21 mouse cellular contexts compared by ENCODE assay signal in genomic region chr12:17509310-17509709, GRCm38 (mm10). TPM values are rescaled to one million over a fixed set of nuclear protein-coding genes. Genes with fewer than 3 reads are reported as not detected.
DNase-seq lines count a peak whose midpoint lies in the region; ATAC-seq and TF ChIP-seq lines count a peak whose summit lies in the region.
"Had no signal": no experiment of that assay in that cellular context is flagged by ENCODE, and none has a peak within 500 bp of the region (broad histone marks: within the 10 kb centered on the region; RNA-seq: fewer than 3 reads in every experiment).

No protein-coding gene starts in this region.

- TF ChIP-seq RAD21 in CH12.LX (IDR thresholded peaks at IDR 0.05; ENCODE audit: low read depth, low read length), result no peak; the same call in none of the 2 replicates

- no peak overlapping the region for H3K4me3 ChIP-seq in heart, adult 2 months
- H3K4me3 ChIP-seq in CH12.LX (replicated peaks in 1 of 3; ENCODE audit: low read depth in 2 of 3, low read length in 2 of 3, poor library complexity in 1 of 3), result peak overlapping the region in 1 of 3 experiments; percentile 47
- H3K4me3 ChIP-seq: embryonic facial prominence, embryonic 12.5 days; embryonic facial prominence, embryonic 15.5 days; gastrocnemius, adult 2 months; heart, embryonic 10.5 days; heart, embryonic 13.5 days had no signal

- no peak for TF ChIP-seq CTCF in heart, adult 2 months (IDR thresholded peaks at IDR 0.05)
- TF ChIP-seq CTCF in CH12.LX (conservative IDR thresholded peaks at IDR 0.05 in 1 of 2, IDR thresholded peaks at IDR 0.05 in 1 of 2; ENCODE audit: low read depth in 2 of 2, low read length in 2 of 2), result no peak

- TF ChIP-seq EP300 in heart, adult 2 months (IDR thresholded peaks at IDR 0.05; ENCODE audit: insufficient read depth, low read depth, low read length), result no peak
- peak; percentile 72 for TF ChIP-seq EP300 in CH12.LX (IDR thresholded peaks at IDR 0.05; ENCODE audit: low read length)

- dilution Hi-C loops in CH12.LX (cut with MboI; ENCODE audit: extremely low pct_ligation_motif_present, extremely low pct_unique_long_range_greater_than_20kb, low sequenced_read_pairs), result no loop called here

- WGBS in heart, adult 2 months, result 90% methylated on average over 1 of the region's 1 CpGs

- intact Hi-C loops in heart, adult 2 months (cut with DNase I), result no loop called here

- no peak for TF ChIP-seq POLR2A in heart, adult 2 months (IDR thresholded peaks at IDR 0.05; ENCODE audit: insufficient read depth, low read depth, low read length)
- TF ChIP-seq POLR2A in CH12.LX (IDR thresholded peaks at IDR 0.05; ENCODE audit: low read depth, low read length), result no peak; the same call in 1 of the 2 replicates

- no peak overlapping the region for H3K9ac ChIP-seq in heart, adult 2 months (ENCODE audit: low read depth, low read length)
- peak overlapping the region; percentile 43; the same call in 1 of the 2 replicates for H3K9ac ChIP-seq in CH12.LX (ENCODE audit: insufficient read depth, low read depth)
- H3K9ac ChIP-seq: embryonic facial prominence, embryonic 12.5 days; embryonic facial prominence, embryonic 15.5 days; forebrain, postnatal 0 days; heart, embryonic 13.5 days; hindbrain, embryonic 14.5 days had no signal

- ATAC-seq in megakaryocyte-erythroid progenitor cell, adult 5-6 weeks (replicated peaks; ENCODE audit: low FRiP score, low TSS enrichment, poor library complexity, severe bottlenecking), result no peak
- ATAC-seq: forebrain, embryonic 14.5 days had no signal

- H3K4me1 ChIP-seq in heart, adult 2 months (ENCODE audit: control insufficient read depth, insufficient read depth, low read length), result peaks cover 8% of the 10 kb centered on the region; the same call in 1 of the 2 replicates
- peaks cover 40 to 84% of the 10 kb centered on the region in 2 experiments for H3K4me1 ChIP-seq in CH12.LX (ENCODE audit: control insufficient read depth in 1 of 2, insufficient read depth in 2 of 2)
- H3K4me1 ChIP-seq: embryonic facial prominence, embryonic 12.5 days had no signal

- no peaks in the 10 kb centered on the region for H3K79me2 ChIP-seq in heart, adult 2 months (replicated peaks; ENCODE audit: control insufficient read depth, insufficient read depth, low read length)
- no peaks in the 10 kb centered on the region for H3K79me2 ChIP-seq in CH12.LX (replicated peaks; ENCODE audit: control insufficient read depth, extremely low read depth, insufficient read depth, poor library complexity, severe bottlenecking)

- H3K36me3 ChIP-seq in heart, adult 2 months (ENCODE audit: control insufficient read depth, insufficient read depth, low read length), result no peaks in the 10 kb centered on the region
- H3K36me3 ChIP-seq in CH12.LX (replicated peaks in 1 of 2; ENCODE audit: control insufficient read depth in 1 of 2, insufficient read depth in 1 of 2, low read length in 1 of 2), result no peaks in the 10 kb centered on the region
- H3K36me3 ChIP-seq: embryonic facial prominence, embryonic 12.5 days; embryonic facial prominence, embryonic 15.5 days; heart, embryonic 10.5 days; heart, embryonic 13.5 days had no signal

- peak; percentile 67 for DNase-seq in heart, adult 11 months
- no peak for DNase-seq in heart, adult 2 months
- DNase-seq in CD4-positive helper T cell, adult 2 months (ENCODE audit: low read depth, low spot score), result peak; percentile 45
- peak; percentile 65 for DNase-seq in CH12.LX (ENCODE audit: extremely low read depth)
- no peak for DNase-seq in B cell, adult 2 months
- DNase-seq: cerebellum, adult 11 months; cerebellum, adult 2 months; cerebellum, adult 9-11 months; cerebellum, postnatal 25 days; forebrain, postnatal 0 days; gastrocnemius, adult 2 months; gastrocnemius, postnatal 14 days; heart, postnatal 14 days had no signal

- no peak overlapping the region for H3K27ac ChIP-seq in heart, adult 2 months
- H3K27ac ChIP-seq in CH12.LX (ENCODE audit: insufficient read depth, low read depth), result peak overlapping the region; percentile 70; the same call in 1 of the 2 replicates
- H3K27ac ChIP-seq: embryonic facial prominence, embryonic 12.5 days; embryonic facial prominence, embryonic 15.5 days; gastrocnemius, adult 2 months; heart, embryonic 10.5 days; heart, embryonic 13.5 days; hindbrain, embryonic 14.5 days; hindbrain, postnatal 0 days had no signal

- no peaks in the 10 kb centered on the region; the same call in 1 of the 2 replicates for H3K27me3 ChIP-seq in heart, adult 2 months (ENCODE audit: control insufficient read depth, insufficient read depth, low read length)
- no peaks in the 10 kb centered on the region for H3K27me3 ChIP-seq in CH12.LX (replicated peaks)
- H3K27me3 ChIP-seq: embryonic facial prominence, embryonic 12.5 days had no signal

- no peaks in the 10 kb centered on the region for H3K9me3 ChIP-seq in CH12.LX (replicated peaks; ENCODE audit: low read length)
- H3K9me3 ChIP-seq: embryonic facial prominence, embryonic 12.5 days; embryonic facial prominence, embryonic 15.5 days; heart, embryonic 10.5 days; heart, embryonic 13.5 days had no signal

- in situ Hi-C loops in CH12.LX (cut with MboI; ENCODE audit: low pct_ligation_motif_present, low pct_unique_long_range_greater_than_20kb, low sequenced_read_pairs), result no loop called here

- peak overlapping the region; percentile 29; the same call in 1 of the 2 replicates for H3K4me2 ChIP-seq in CH12.LX (ENCODE audit: insufficient read depth, low read depth, poor library complexity, severe bottlenecking)
- H3K4me2 ChIP-seq: embryonic facial prominence, embryonic 12.5 days; embryonic facial prominence, embryonic 15.5 days; heart, embryonic 13.5 days; hindbrain, embryonic 14.5 days had no signal

TF ChIP-seq in CH12.LX, 34 proteins besides CTCF, POLR2A, EP300 and RAD21:
- TF ChIP-seq ETS1 (conservative IDR thresholded peaks at IDR 0.05; ENCODE audit: low read depth, low read length), result peak; percentile 60
- TF ChIP-seq ZKSCAN1 (IDR thresholded peaks at IDR 0.05; ENCODE audit: borderline replicate concordance, low read depth, low read length), result no peak
- TF ChIP-seq TCF12 (IDR thresholded peaks at IDR 0.05; ENCODE audit: low read depth, low read length), result peak; percentile 39; the same call in 1 of the 2 replicates
- TF ChIP-seq CHD2 (IDR thresholded peaks at IDR 0.05; ENCODE audit: low read length), result no peak
- peak; percentile 48; the same call in 1 of the 2 replicates for TF ChIP-seq BHLHE40 (IDR thresholded peaks at IDR 0.05; ENCODE audit: low read depth, low read length)
- peak; percentile 55; the same call in 1 of the 2 replicates for TF ChIP-seq RCOR1 (conservative IDR thresholded peaks at IDR 0.05; ENCODE audit: low read depth, low read length)
- TF ChIP-seq TBP (conservative IDR thresholded peaks at IDR 0.05; ENCODE audit: low read depth, low read length), result peak; percentile 73
- peak; percentile 26; the same call in 1 of the 2 replicates for TF ChIP-seq MXI1 (IDR thresholded peaks at IDR 0.05; ENCODE audit: low read depth, low read length)
- no peak for TF ChIP-seq JUND (conservative IDR thresholded peaks at IDR 0.05; ENCODE audit: low read depth, low read length)
- TF ChIP-seq MAZ (IDR thresholded peaks at IDR 0.05; ENCODE audit: low read depth, low read length), result peak; percentile 33; the same call in 1 of the 2 replicates
- TF ChIP-seq MEF2A (IDR thresholded peaks at IDR 0.05; ENCODE audit: borderline replicate concordance, low read depth, low read length), result peak; percentile 70; the same call in 1 of the 2 replicates
- TF ChIP-seq MAX (IDR thresholded peaks at IDR 0.05; ENCODE audit: low read length), result 0 out of 2 replicates have a peak, but pooled peaks have one; percentile 14
- no peak for TF ChIP-seq USF2 (conservative IDR thresholded peaks at IDR 0.05; ENCODE audit: low read depth, low read length)
- 0 out of 2 replicates have a peak, but pooled peaks have one; percentile 11 for TF ChIP-seq CHD1 (IDR thresholded peaks at IDR 0.05; ENCODE audit: low read depth, low read length)
- 0 out of 2 replicates have a peak, but pooled peaks have one; percentile 18 for TF ChIP-seq HCFC1 (IDR thresholded peaks at IDR 0.05; ENCODE audit: low read depth, low read length)
- TF ChIP-seq IRF4 (IDR thresholded peaks at IDR 0.05; ENCODE audit: low read depth, low read length), result peak; percentile 57; the same call in 1 of the 2 replicates
- no peak for TF ChIP-seq ELF1 (IDR thresholded peaks at IDR 0.05; ENCODE audit: low read depth, low read length)
- peak; percentile 9; the same call in 1 of the 2 replicates for TF ChIP-seq SMC3 (IDR thresholded peaks at IDR 0.05; ENCODE audit: low read depth, low read length)
- 0 out of 2 replicates have a peak, but pooled peaks have one; percentile 22 for TF ChIP-seq NELFE (IDR thresholded peaks at IDR 0.05; ENCODE audit: low read depth, low read length)

RNA-seq across cellular contexts. Expression of gene Odc1, which starts 35.3 kb away (rescaled TPM):
- total RNA-seq in heart, adult 2 months (2021), result 10 to 100 TPM; 72.2 to 74.4 TPM
- polyA plus RNA-seq in heart, adult 2 months (2012; rRNA removed), result 52.7 and 76.5 TPM in 2 replicates
- total RNA-seq in CH12.LX (2012; rRNA removed) (1,757 and 1,839 TPM in 2 replicates), CH12.LX (2014; rRNA removed) (2,455 and 2,545 TPM in 2 replicates)
- 2,544 and 2,567 TPM in 2 replicates for polyA plus RNA-seq in CH12.LX (2012; ENCODE audit: insufficient read length, low read depth)
- 360 and 383 TPM in 2 replicates for total RNA-seq in megakaryocyte-erythroid progenitor cell, adult 5-6 weeks (2014; fragmentation: Nextera tagmentation)
- 607 and 788 TPM in 2 replicates for total RNA-seq in megakaryocyte-erythroid progenitor cell, adult 5-6 weeks (2017)

Comparison
In these comparisons a context has a peak if more than half of its experiments do, and no peak if none do; other contexts are left out.
1. DNase-seq: peak in heart, adult 11 months (single experiment), CD4-positive helper T cell, adult 2 months (single experiment) and CH12.LX (single experiment); none in heart, adult 2 months (0 of 2) and B cell, adult 2 months (0 of 2).
2. RNA of gene Odc1, which starts 35.3 kb away (total RNA-seq): 1,757 to 2,545 TPM in CH12.LX and 360 to 788 TPM in megakaryocyte-erythroid progenitor cell, adult 5-6 weeks; 72.2 to 74.4 TPM in heart, adult 2 months; every median in the first group is over 4 times any median in the second.